25 mouse cellular contexts compared by ENCODE assay signal in genomic region chrX:134285791-134286190, GRCm38 (mm10). TPM values are rescaled to one million over a fixed set of nuclear protein-coding genes. Genes with fewer than 3 reads are reported as not detected.
DNase-seq lines count a peak whose midpoint lies in the region; ATAC-seq and TF ChIP-seq lines count a peak whose summit lies in the region.
"Had no signal": no experiment of that assay in that cellular context is flagged by ENCODE, and none has a peak within 500 bp of the region (broad histone marks: within the 10 kb centered on the region; RNA-seq: fewer than 3 reads in every experiment).

No protein-coding gene starts in this region.

- ATAC-seq in hindbrain, embryonic 11.5 days (ENCODE audit: low FRiP score): peak; percentile 75
- ATAC-seq in hindbrain, postnatal 0 days: no peak
- ATAC-seq in forebrain, embryonic 13.5 days: peak; percentile 65; the same call in 1 of the 2 replicates
- ATAC-seq in hindbrain, embryonic 15.5 days (ENCODE audit: low FRiP score, low read depth): no peak
- no peak for ATAC-seq in intestine, embryonic 16.5 days
- ATAC-seq: liver, embryonic 12.5 days had no signal

- H3K36me3 ChIP-seq in hindbrain, embryonic 11.5 days (ENCODE audit: control insufficient read depth, insufficient read depth, low read length): no peaks in the 10 kb centered on the region
- no peaks in the 10 kb centered on the region for H3K36me3 ChIP-seq in hindbrain, postnatal 0 days (ENCODE audit: insufficient read depth, low read length)
- no peaks in the 10 kb centered on the region for H3K36me3 ChIP-seq in forebrain, embryonic 13.5 days (ENCODE audit: poor library complexity, severe bottlenecking)
- H3K36me3 ChIP-seq in hindbrain, embryonic 15.5 days: no peaks in the 10 kb centered on the region
- no peaks in the 10 kb centered on the region for H3K36me3 ChIP-seq in intestine, embryonic 16.5 days (ENCODE audit: control insufficient read depth, insufficient read depth, low read length)
- H3K36me3 ChIP-seq: embryonic facial prominence, embryonic 10.5 days; heart, embryonic 13.5 days; limb, embryonic 13.5 days; liver, embryonic 12.5 days had no signal

- H3K27me3 ChIP-seq in hindbrain, embryonic 11.5 days (ENCODE audit: control insufficient read depth, insufficient read depth, low read length): peaks cover 2% of the 10 kb centered on the region
- no peaks in the 10 kb centered on the region for H3K27me3 ChIP-seq in hindbrain, postnatal 0 days (ENCODE audit: insufficient read depth, low read length)
- H3K27me3 ChIP-seq in forebrain, embryonic 13.5 days: no peaks in the 10 kb centered on the region
- H3K27me3 ChIP-seq in hindbrain, embryonic 15.5 days: no peaks in the 10 kb centered on the region
- H3K27me3 ChIP-seq in intestine, embryonic 16.5 days (replicated peaks; ENCODE audit: control insufficient read depth, insufficient read depth, low read length): no peaks in the 10 kb centered on the region
- H3K27me3 ChIP-seq: heart, embryonic 13.5 days; liver, embryonic 12.5 days had no signal

- TF ChIP-seq POLR2A in brain, embryonic 14.5 days (IDR thresholded peaks at IDR 0.05; ENCODE audit: borderline replicate concordance, extremely low read depth, insufficient read depth, insufficient read length, poor library complexity, severe bottlenecking): no peak

- 39% methylated on average over 4 of the region's 4 CpGs for WGBS in hindbrain, embryonic 11.5 days
- WGBS in hindbrain, postnatal 0 days: 41% methylated on average over 4 of the region's 4 CpGs
- WGBS in forebrain, embryonic 13.5 days: 34% methylated on average over 4 of the region's 4 CpGs
- WGBS in hindbrain, embryonic 15.5 days: 33% methylated on average over 4 of the region's 4 CpGs
- WGBS in intestine, embryonic 16.5 days: 63% methylated on average over 4 of the region's 4 CpGs

- no peak overlapping the region for H3K27ac ChIP-seq in hindbrain, embryonic 11.5 days (ENCODE audit: low read depth, low read length)
- H3K27ac ChIP-seq in hindbrain, postnatal 0 days: no peak overlapping the region
- H3K27ac ChIP-seq in forebrain, embryonic 13.5 days: no peak overlapping the region
- 0 out of 2 replicates have a peak overlapping the region, but pooled peaks have one; percentile 20 for H3K27ac ChIP-seq in hindbrain, embryonic 15.5 days (replicated peaks)
- H3K27ac ChIP-seq in intestine, embryonic 16.5 days (ENCODE audit: low read length): no peak overlapping the region
- H3K27ac ChIP-seq: embryonic facial prominence, embryonic 10.5 days; heart, adult 2 months; heart, embryonic 13.5 days; limb, embryonic 13.5 days; liver, embryonic 12.5 days had no signal

- no peak overlapping the region for H3K4me2 ChIP-seq in hindbrain, embryonic 11.5 days (replicated peaks; ENCODE audit: low read depth, low read length)
- H3K4me2 ChIP-seq in hindbrain, postnatal 0 days (ENCODE audit: low read depth, low read length): no peak overlapping the region
- H3K4me2 ChIP-seq in forebrain, embryonic 13.5 days: no peak overlapping the region
- H3K4me2 ChIP-seq in hindbrain, embryonic 15.5 days: no peak overlapping the region
- H3K4me2 ChIP-seq in intestine, embryonic 16.5 days (ENCODE audit: low read depth, low read length): no peak overlapping the region
- H3K4me2 ChIP-seq: heart, embryonic 13.5 days; limb, embryonic 13.5 days; liver, embryonic 12.5 days had no signal

- H3K9ac ChIP-seq in hindbrain, embryonic 11.5 days (ENCODE audit: low read depth, low read length): no peak overlapping the region
- no peak overlapping the region for H3K9ac ChIP-seq in hindbrain, postnatal 0 days (replicated peaks; ENCODE audit: low read length)
- no peak overlapping the region for H3K9ac ChIP-seq in forebrain, embryonic 13.5 days
- H3K9ac ChIP-seq in hindbrain, embryonic 15.5 days: no peak overlapping the region
- no peak overlapping the region for H3K9ac ChIP-seq in intestine, embryonic 16.5 days (ENCODE audit: low read depth, low read length)
- H3K9ac ChIP-seq: heart, embryonic 13.5 days; limb, embryonic 13.5 days; liver, embryonic 12.5 days had no signal

- peak; percentile 15 for DNase-seq in hindbrain, embryonic 11.5 days (ENCODE audit: low spot score)
- DNase-seq in hindbrain, postnatal 0 days (ENCODE audit: low spot score): no peak
- peak; percentile 62 for DNase-seq in brain, embryonic 14.5 days (ENCODE audit: low read depth)
- DNase-seq in cerebellum, postnatal 14 days: no peak
- DNase-seq: adrenal gland, adult 2 months; cerebellum, adult 18-20 months; cerebellum, postnatal 25 days; gastrocnemius, postnatal 25 days; heart, adult 2 months; heart, postnatal 14 days; kidney, adult 18-20 months; kidney, postnatal 4 days; lung, adult 18-20 months; lung, postnatal 14 days; right cerebral cortex, postnatal 4 days; thymus, postnatal 36 days had no signal

- no peak overlapping the region for H3K4me3 ChIP-seq in hindbrain, embryonic 11.5 days (ENCODE audit: low read depth, low read length)
- no peak overlapping the region for H3K4me3 ChIP-seq in hindbrain, postnatal 0 days (ENCODE audit: low read length)
- H3K4me3 ChIP-seq in forebrain, embryonic 13.5 days: no peak overlapping the region
- no peak overlapping the region for H3K4me3 ChIP-seq in hindbrain, embryonic 15.5 days
- no peak overlapping the region for H3K4me3 ChIP-seq in intestine, embryonic 16.5 days (ENCODE audit: low read length)
- H3K4me3 ChIP-seq: embryonic facial prominence, embryonic 10.5 days; heart, adult 2 months; heart, embryonic 13.5 days; limb, embryonic 13.5 days; liver, embryonic 12.5 days had no signal

- H3K9me3 ChIP-seq in hindbrain, embryonic 11.5 days (ENCODE audit: control insufficient read depth, low read length): no peaks in the 10 kb centered on the region
- H3K9me3 ChIP-seq in hindbrain, postnatal 0 days (ENCODE audit: low read length): no peaks in the 10 kb centered on the region
- no peaks in the 10 kb centered on the region for H3K9me3 ChIP-seq in forebrain, embryonic 13.5 days (replicated peaks)
- H3K9me3 ChIP-seq in hindbrain, embryonic 15.5 days: no peaks in the 10 kb centered on the region
- no peaks in the 10 kb centered on the region for H3K9me3 ChIP-seq in intestine, embryonic 16.5 days (ENCODE audit: control insufficient read depth, low read length)
- H3K9me3 ChIP-seq: embryonic facial prominence, embryonic 10.5 days; heart, embryonic 13.5 days; limb, embryonic 13.5 days; liver, embryonic 12.5 days had no signal

- TF ChIP-seq CTCF in hindbrain, postnatal 0 days (IDR thresholded peaks at IDR 0.05; ENCODE audit: low read depth): no peak
- no peak for TF ChIP-seq CTCF in brain, embryonic 14.5 days (IDR thresholded peaks at IDR 0.05; ENCODE audit: borderline replicate concordance, extremely low read depth, insufficient read depth, insufficient read length)

- no peaks in the 10 kb centered on the region for H3K4me1 ChIP-seq in hindbrain, embryonic 11.5 days (replicated peaks; ENCODE audit: control insufficient read depth, insufficient read depth, low read length)
- H3K4me1 ChIP-seq in hindbrain, postnatal 0 days (ENCODE audit: insufficient read depth, low read length): no peaks in the 10 kb centered on the region
- no peaks in the 10 kb centered on the region for H3K4me1 ChIP-seq in forebrain, embryonic 13.5 days
- 0 out of 2 replicates have a peak, but pooled peaks cover 4% of the 10 kb centered on the region for H3K4me1 ChIP-seq in hindbrain, embryonic 15.5 days (replicated peaks)
- no peaks in the 10 kb centered on the region for H3K4me1 ChIP-seq in intestine, embryonic 16.5 days (ENCODE audit: control insufficient read depth, insufficient read depth, low read length)
- H3K4me1 ChIP-seq: embryonic facial prominence, embryonic 10.5 days; heart, embryonic 13.5 days; limb, embryonic 13.5 days; liver, embryonic 12.5 days had no signal

RNA-seq across cellular contexts. Expression of gene Trmt2b, which starts 9.0 kb away (rescaled TPM):
- 7.3 and 7.6 TPM in 2 replicates for polyA plus RNA-seq in hindbrain, embryonic 11.5 days (2014; fragmentation: Nextera tagmentation; extraction: Ambion mirVana)
- 6.1 and 6.4 TPM in 2 replicates for total RNA-seq in hindbrain, postnatal 0 days (2014; rRNA removed)
- 6.3 TPM in 2 replicates for polyA plus RNA-seq in hindbrain, postnatal 0 days (2015; fragmentation: Nextera tagmentation; extraction: Ambion mirVana)
- 4.5 and 5.6 TPM in 2 replicates for polyA plus RNA-seq in brain, embryonic 14.5 days (2012; rRNA removed)
- polyA plus RNA-seq in forebrain, embryonic 13.5 days (2015; fragmentation: Nextera tagmentation; extraction: Ambion mirVana): 7.2 and 7.9 TPM in 2 replicates
- polyA plus RNA-seq in hindbrain, embryonic 15.5 days (2015; fragmentation: Nextera tagmentation; extraction: Ambion mirVana): 6.7 and 7.3 TPM in 2 replicates
- 25.1 and 27.0 TPM in 2 replicates for polyA plus RNA-seq in intestine, embryonic 16.5 days (2015; fragmentation: Nextera tagmentation; extraction: Ambion mirVana)

RNA-seq across cellular contexts. Expression of gene Tmem35a, which starts 9.2 kb away (rescaled TPM):
- polyA plus RNA-seq in hindbrain, embryonic 11.5 days (2014; fragmentation: Nextera tagmentation; extraction: Ambion mirVana): 27.9 and 31.5 TPM in 2 replicates
- 135 and 139 TPM in 2 replicates for total RNA-seq in hindbrain, postnatal 0 days (2014; rRNA removed)
- polyA plus RNA-seq in hindbrain, postnatal 0 days (2015; fragmentation: Nextera tagmentation; extraction: Ambion mirVana): 92.4 and 93.4 TPM in 2 replicates
- polyA plus RNA-seq in brain, embryonic 14.5 days (2012; rRNA removed): 56.7 and 88.4 TPM in 2 replicates
- polyA plus RNA-seq in forebrain, embryonic 13.5 days (2015; fragmentation: Nextera tagmentation; extraction: Ambion mirVana): 77.4 and 84.6 TPM in 2 replicates
- polyA plus RNA-seq in hindbrain, embryonic 15.5 days (2015; fragmentation: Nextera tagmentation; extraction: Ambion mirVana): 113 and 114 TPM in 2 replicates
- 3.8 and 4.7 TPM in 2 replicates for polyA plus RNA-seq in intestine, embryonic 16.5 days (2015; fragmentation: Nextera tagmentation; extraction: Ambion mirVana)
- total RNA-seq: megakaryocyte progenitor cell, adult 5-6 weeks; MEL had no signal

RNA-seq across cellular contexts. Expression of gene Cenpi, which starts 22.1 kb away (rescaled TPM):
- polyA plus RNA-seq in hindbrain, embryonic 11.5 days (2014; fragmentation: Nextera tagmentation; extraction: Ambion mirVana): 27.6 and 28.2 TPM in 2 replicates
- total RNA-seq in hindbrain, postnatal 0 days (2014; rRNA removed): 4.7 and 7.4 TPM in 2 replicates
- 6.6 and 6.7 TPM in 2 replicates for polyA plus RNA-seq in hindbrain, postnatal 0 days (2015; fragmentation: Nextera tagmentation; extraction: Ambion mirVana)
- polyA plus RNA-seq in brain, embryonic 14.5 days (2012; rRNA removed): 5.6 and 10.9 TPM in 2 replicates
- 24.5 and 27.3 TPM in 2 replicates for polyA plus RNA-seq in forebrain, embryonic 13.5 days (2015; fragmentation: Nextera tagmentation; extraction: Ambion mirVana)
- 6.3 and 8.6 TPM in 2 replicates for polyA plus RNA-seq in hindbrain, embryonic 15.5 days (2015; fragmentation: Nextera tagmentation; extraction: Ambion mirVana)
- polyA plus RNA-seq in intestine, embryonic 16.5 days (2015; fragmentation: Nextera tagmentation; extraction: Ambion mirVana): 20.3 and 21.2 TPM in 2 replicates

Comparison
In these comparisons a context has a peak if more than half of its experiments do, and no peak if none do; other contexts are left out.
1. ATAC-seq: peak in hindbrain, embryonic 11.5 days (single experiment) and forebrain, embryonic 13.5 days (single experiment); none in hindbrain, postnatal 0 days (single experiment), hindbrain, embryonic 15.5 days (single experiment) and intestine, embryonic 16.5 days (single experiment).
2. DNase-seq: peak in hindbrain, embryonic 11.5 days (single experiment) and brain, embryonic 14.5 days (single experiment); none in hindbrain, postnatal 0 days (single experiment) and cerebellum, postnatal 14 days (0 of 2).